Mouse (Mus musculus): ENCODE data around the gene Aldh1a3. TPM values are rescaled to one million over a fixed set of nuclear protein-coding genes. Genes with fewer than 3 reads are reported as not detected.

Aldh1a3 gene
- total RNA-seq, 2 experiments from 2014 or later, result 1.5 to 1.6 TPM

- DNase-seq, result no peak
Observed at GRCm38 (mm10) chr7:66421903-66422302, 5.4 kb downstream of the Aldh1a3 start.

GRCm38 (mm10) chr7:66418981-66419380 lies 8.3 kb downstream of the Aldh1a3 start:
- no peak for DNase-seq
- intact Hi-C loops (cut with DNase I), result no loop called here

More at GRCm38 (mm10) chr7:66421903-66422302, 5.4 kb downstream of the Aldh1a3 start:
- intact Hi-C loops (cut with DNase I), result no loop called here

- intact Hi-C loops (cut with DNase I), result no loop called here
- peak in 1 of 2 experiments; percentile 9 for DNase-seq
Observed at GRCm38 (mm10) chr7:66416829-66417228, 10.5 kb downstream of the Aldh1a3 start.

GRCm38 (mm10) chr7:66413093-66413492 lies 14.2 kb downstream of the Aldh1a3 start:
- intact Hi-C loops (cut with DNase I), result loop anchor here (5.0 kb wide), 1 partner anchor 249 kb away; no protein-coding TSS in a partner anchor
- DNase-seq, result no peak

GRCm38 (mm10) chr7:66409433-66409832 lies 17.9 kb downstream of the Aldh1a3 start:
- peak; percentile 40 to 63 for DNase-seq
- intact Hi-C loops (cut with DNase I), result no loop called here

GRCm38 (mm10) chr7:66406971-66407370 lies 20.3 kb downstream of the Aldh1a3 start:
- intact Hi-C loops (cut with DNase I), result no loop called here
- no peak for DNase-seq

- peak; percentile 36 to 47 for DNase-seq
- intact Hi-C loops (cut with DNase I), result no loop called here
Observed at GRCm38 (mm10) chr7:66405951-66406721, 21.2 kb downstream of the Aldh1a3 start.

- intact Hi-C loops (cut with DNase I), result no loop called here
- DNase-seq, result no peak
Observed at GRCm38 (mm10) chr7:66405541-66405940, 21.8 kb downstream of the Aldh1a3 start.

- no peak for DNase-seq
- intact Hi-C loops (cut with DNase I), result no loop called here
Observed at GRCm38 (mm10) chr7:66404802-66405201, 22.5 kb downstream of the Aldh1a3 start.

GRCm38 (mm10) chr7:66404141-66404540 lies 23.2 kb downstream of the Aldh1a3 start:
- intact Hi-C loops (cut with DNase I), result no loop called here
- no peak for DNase-seq

GRCm38 (mm10) chr7:66402876-66403275 lies 24.4 kb downstream of the Aldh1a3 start:
- intact Hi-C loops (cut with DNase I), result no loop called here

GRCm38 (mm10) chr7:66401605-66402004 lies 25.7 kb downstream of the Aldh1a3 start:
- no peak for DNase-seq
- intact Hi-C loops (cut with DNase I), result no loop called here

More at GRCm38 (mm10) chr7:66402876-66403275, 24.4 kb downstream of the Aldh1a3 start:
- no peak for DNase-seq

GRCm38 (mm10) chr7:66397288-66397687 lies 30.0 kb downstream of the Aldh1a3 start:
- intact Hi-C loops (cut with DNase I), result no loop called here

GRCm38 (mm10) chr7:66388621-66389532 lies 38.4 kb downstream of the Aldh1a3 start:
- peak; percentile 59 to 72 for DNase-seq
- intact Hi-C loops (cut with DNase I), result loop anchor here (1.0 to 2.0 kb wide), 2 partner anchors 46 to 79 kb away; no protein-coding TSS in a partner anchor

More at GRCm38 (mm10) chr7:66397288-66397687, 30.0 kb downstream of the Aldh1a3 start:
- DNase-seq, result no peak

GRCm38 (mm10) chr7:66387813-66388521 lies 39.4 kb downstream of the Aldh1a3 start, which contains the start of gene Lrrk1:
Gene Lrrk1 (minus strand): TSS chr7:66388350.
- intact Hi-C loops (cut with DNase I), result loop anchor here (2.0 kb wide), 1 partner anchor 45 kb away; no protein-coding TSS in a partner anchor
- peak; percentile 75 to 76 for DNase-seq

GRCm38 (mm10) chr7:66387419-66387812 lies 39.9 kb downstream of the Aldh1a3 start:
- DNase-seq, result peak; percentile 19 to 36
- intact Hi-C loops (cut with DNase I), result no loop called here

- intact Hi-C loops (cut with DNase I), result no loop called here
- DNase-seq, result no peak
Observed at GRCm38 (mm10) chr7:66386411-66386810, 40.9 kb downstream of the Aldh1a3 start.

GRCm38 (mm10) chr7:66385826-66386225 lies 41.5 kb downstream of the Aldh1a3 start:
- intact Hi-C loops (cut with DNase I), result no loop called here

GRCm38 (mm10) chr7:66384891-66385290 lies 42.4 kb downstream of the Aldh1a3 start:
- intact Hi-C loops (cut with DNase I), result no loop called here
- DNase-seq, result no peak

More at GRCm38 (mm10) chr7:66385826-66386225, 41.5 kb downstream of the Aldh1a3 start:
- no peak for DNase-seq

- peak in 1 of 2 experiments; percentile 11 for DNase-seq
- intact Hi-C loops (cut with DNase I), result no loop called here
Observed at GRCm38 (mm10) chr7:66384213-66384612, 43.1 kb downstream of the Aldh1a3 start.

Measured in heart, postnatal 14 days (tissue).